Mouse (Mus musculus): Measurements from ENCODE around the gene Gm20696. TPM values are rescaled to one million over a fixed set of nuclear protein-coding genes. Genes with fewer than 3 reads are reported as not detected.

Gene Gm20696
- polyA plus RNA-seq, 1 experiment from 2014 or later = 7.5 TPM

DNA sequence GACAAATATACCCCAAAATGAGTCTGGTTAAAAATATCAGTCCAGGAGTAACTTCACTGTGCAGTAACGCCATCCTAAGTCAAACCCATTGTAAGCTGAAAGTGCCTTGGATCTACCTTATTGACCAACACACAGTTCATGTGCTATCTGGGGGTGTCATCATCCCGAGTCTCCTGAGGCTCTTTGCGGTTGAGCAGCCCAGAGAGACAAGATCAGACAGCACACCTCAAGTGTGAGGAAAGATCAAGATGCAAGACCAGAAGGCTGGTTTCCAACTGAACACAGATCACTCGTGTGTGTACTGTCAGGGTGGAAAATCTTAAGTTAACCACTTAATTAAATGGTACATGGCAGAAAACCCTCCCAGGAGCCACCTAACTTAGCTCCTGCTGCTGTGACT lies 382.6 kb downstream of the Gm20696 start:
- H3K27me3 ChIP-seq (ENCODE audit: control insufficient read depth, insufficient read depth, low read length) = no peaks in the 10 kb centered on the region
- no peaks in the 10 kb centered on the region for H3K9me3 ChIP-seq (ENCODE audit: control insufficient read depth, low read length)
- H3K9ac ChIP-seq (ENCODE audit: low read depth, low read length) = no peak overlapping the region
- no peaks in the 10 kb centered on the region for H3K36me3 ChIP-seq (ENCODE audit: control insufficient read depth, insufficient read depth, low read length)
- peaks cover 8% of the 10 kb centered on the region; the same call in 1 of the 2 replicates for H3K4me1 ChIP-seq (ENCODE audit: control insufficient read depth, insufficient read depth, low read length)
- ATAC-seq (ENCODE audit: low FRiP score, low TSS enrichment) = no peak
- 78% methylated on average over 4 of the region's 4 CpGs for WGBS
- no peak overlapping the region for H3K4me3 ChIP-seq (ENCODE audit: low read length)
- no peak overlapping the region for H3K27ac ChIP-seq (ENCODE audit: low read depth, low read length)
- H3K4me2 ChIP-seq (replicated peaks; ENCODE audit: low read depth, low read length) = no peak overlapping the region

DNA sequence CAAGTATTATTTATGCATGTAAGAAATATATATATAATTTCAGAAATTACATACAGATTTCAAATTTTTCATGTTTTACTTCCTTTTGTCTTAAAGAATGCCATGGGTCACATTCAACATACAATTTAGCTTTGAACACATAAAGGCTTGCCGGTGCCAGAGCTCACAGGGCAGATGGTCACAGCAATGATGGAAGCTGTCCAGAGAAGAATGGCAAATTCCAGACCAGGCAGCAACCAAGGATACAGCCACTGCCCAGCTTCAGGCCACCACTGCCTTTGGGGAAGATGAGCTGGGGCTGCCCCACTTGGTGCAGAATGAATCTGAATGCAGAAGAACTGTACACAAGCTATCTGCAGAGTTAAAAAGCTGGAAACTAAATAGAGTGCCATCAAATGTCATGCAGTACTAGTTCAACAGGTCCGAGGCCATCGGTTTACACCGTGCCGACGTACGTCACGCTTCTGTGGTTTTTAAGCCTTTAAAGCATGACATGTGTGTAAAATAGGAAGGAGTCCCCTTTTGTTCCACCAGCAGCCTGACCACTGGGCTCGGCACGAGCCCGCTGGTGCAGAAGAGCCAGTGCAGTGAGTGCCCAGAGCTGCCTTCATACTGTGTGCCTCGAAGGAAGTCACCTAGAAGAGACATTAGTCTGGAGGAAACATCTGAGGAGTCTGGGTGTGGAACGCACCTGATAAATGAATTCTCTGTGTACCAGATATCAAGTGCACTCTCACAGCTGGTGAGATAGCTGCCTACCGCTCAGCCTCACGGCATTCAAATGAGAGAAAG lies 383.5 kb downstream of the Gm20696 start:
- 50% methylated on average over 15 of the region's 15 CpGs for WGBS
- Histone ChIP-seq H3K4me2 (replicated peaks; ENCODE audit: low read depth, low read length) (no peak overlapping the region), H3K27ac (ENCODE audit: low read depth, low read length) (no peak overlapping the region), H3K4me1 (ENCODE audit: control insufficient read depth, insufficient read depth, low read length) (peaks cover 8% of the 10 kb centered on the region; the same call in 1 of the 2 replicates), H3K9ac (ENCODE audit: low read depth, low read length) (no peak overlapping the region), H3K9me3 (ENCODE audit: control insufficient read depth, low read length) (no peaks in the 10 kb centered on the region), H3K36me3 (ENCODE audit: control insufficient read depth, insufficient read depth, low read length) (no peaks in the 10 kb centered on the region), H3K27me3 (ENCODE audit: control insufficient read depth, insufficient read depth, low read length) (no peaks in the 10 kb centered on the region), H3K4me3 (ENCODE audit: low read length) (no peak overlapping the region)
- no peak for ATAC-seq (ENCODE audit: low FRiP score, low TSS enrichment)

DNA sequence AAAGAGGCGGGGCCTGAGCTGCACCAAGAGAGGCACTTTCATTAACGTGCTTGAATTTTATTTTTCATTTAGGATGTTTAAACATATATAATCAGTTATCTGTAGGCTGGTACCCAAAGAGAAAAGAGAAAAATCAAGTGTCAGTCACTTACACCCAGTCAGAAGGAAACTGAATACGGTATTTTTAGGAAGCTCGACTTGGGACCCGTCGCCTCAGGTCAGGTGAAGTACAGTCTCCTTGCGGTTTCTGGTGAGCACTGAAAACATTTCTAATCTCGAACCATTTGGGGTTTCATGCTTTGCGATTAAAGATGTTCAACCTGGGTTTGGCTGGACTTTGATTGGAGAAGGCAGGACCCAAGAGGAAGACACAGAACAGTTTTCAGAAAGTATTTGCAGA lies 385.2 kb downstream of the Gm20696 start:
- Histone ChIP-seq H3K9ac (ENCODE audit: low read depth, low read length) (no peak overlapping the region), H3K4me2 (replicated peaks; ENCODE audit: low read depth, low read length) (no peak overlapping the region), H3K9me3 (ENCODE audit: control insufficient read depth, low read length) (no peaks in the 10 kb centered on the region), H3K4me1 (ENCODE audit: control insufficient read depth, insufficient read depth, low read length) (peaks cover 10% of the 10 kb centered on the region; the same call in 1 of the 2 replicates), H3K27ac (ENCODE audit: low read depth, low read length) (no peak overlapping the region), H3K4me3 (ENCODE audit: low read length) (no peak overlapping the region), H3K36me3 (ENCODE audit: control insufficient read depth, insufficient read depth, low read length) (no peaks in the 10 kb centered on the region), H3K27me3 (ENCODE audit: control insufficient read depth, insufficient read depth, low read length) (no peaks in the 10 kb centered on the region)
- no peak for ATAC-seq (ENCODE audit: low FRiP score, low TSS enrichment)
- WGBS = 93% methylated on average over 9 of the region's 9 CpGs

GRCm38 (mm10) chr6:99280619-99281018 lies 386.0 kb downstream of the Gm20696 start:
- no peak overlapping the region for H3K4me3 ChIP-seq (ENCODE audit: low read length)
- H3K36me3 ChIP-seq (ENCODE audit: control insufficient read depth, insufficient read depth, low read length) = no peaks in the 10 kb centered on the region
- H3K9me3 ChIP-seq (ENCODE audit: control insufficient read depth, low read length) = no peaks in the 10 kb centered on the region
- ATAC-seq (ENCODE audit: low FRiP score, low TSS enrichment) = no peak
- H3K27me3 ChIP-seq (ENCODE audit: control insufficient read depth, insufficient read depth, low read length) = no peaks in the 10 kb centered on the region
- H3K27ac ChIP-seq (ENCODE audit: low read depth, low read length) = no peak overlapping the region
- H3K9ac ChIP-seq (ENCODE audit: low read depth, low read length) = no peak overlapping the region
- H3K4me1 ChIP-seq (ENCODE audit: control insufficient read depth, insufficient read depth, low read length) = peaks cover 16% of the 10 kb centered on the region; the same call in 1 of the 2 replicates
- no peak overlapping the region for H3K4me2 ChIP-seq (replicated peaks; ENCODE audit: low read depth, low read length)
- 75% methylated on average over 5 of the region's 5 CpGs for WGBS

DNA sequence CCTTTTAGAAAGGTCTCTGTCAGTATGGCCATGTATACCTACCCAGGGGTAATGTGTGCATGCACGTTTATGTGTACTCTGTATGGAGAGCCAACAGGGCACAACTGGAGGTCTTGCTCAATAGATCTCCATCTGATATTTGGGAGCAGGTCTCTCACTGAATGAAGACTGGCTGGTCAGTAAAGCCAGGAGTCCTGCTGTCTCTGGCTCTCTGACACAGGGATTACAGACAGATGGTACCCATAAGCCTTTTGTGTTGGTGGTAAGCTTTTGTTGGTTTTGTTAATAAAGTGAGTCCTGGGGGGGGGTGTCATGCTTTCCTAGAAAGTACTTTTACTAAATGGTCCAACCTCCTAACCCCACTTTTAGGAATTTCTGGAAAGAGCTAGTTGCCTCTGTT lies 389.3 kb downstream of the Gm20696 start:
- no peak overlapping the region for H3K4me3 ChIP-seq (ENCODE audit: low read length)
- no peaks in the 10 kb centered on the region for H3K9me3 ChIP-seq (ENCODE audit: control insufficient read depth, low read length)
- no peak overlapping the region for H3K4me2 ChIP-seq (replicated peaks; ENCODE audit: low read depth, low read length)
- 90% methylated on average over 1 of the region's 1 CpGs for WGBS
- peaks cover 8% of the 10 kb centered on the region; the same call in 1 of the 2 replicates for H3K4me1 ChIP-seq (ENCODE audit: control insufficient read depth, insufficient read depth, low read length)
- H3K36me3 ChIP-seq (ENCODE audit: control insufficient read depth, insufficient read depth, low read length) = no peaks in the 10 kb centered on the region
- no peak overlapping the region for H3K27ac ChIP-seq (ENCODE audit: low read depth, low read length)
- H3K27me3 ChIP-seq (ENCODE audit: control insufficient read depth, insufficient read depth, low read length) = no peaks in the 10 kb centered on the region
- no peak overlapping the region for H3K9ac ChIP-seq (ENCODE audit: low read depth, low read length)
- ATAC-seq (ENCODE audit: low FRiP score, low TSS enrichment) = no peak

DNA sequence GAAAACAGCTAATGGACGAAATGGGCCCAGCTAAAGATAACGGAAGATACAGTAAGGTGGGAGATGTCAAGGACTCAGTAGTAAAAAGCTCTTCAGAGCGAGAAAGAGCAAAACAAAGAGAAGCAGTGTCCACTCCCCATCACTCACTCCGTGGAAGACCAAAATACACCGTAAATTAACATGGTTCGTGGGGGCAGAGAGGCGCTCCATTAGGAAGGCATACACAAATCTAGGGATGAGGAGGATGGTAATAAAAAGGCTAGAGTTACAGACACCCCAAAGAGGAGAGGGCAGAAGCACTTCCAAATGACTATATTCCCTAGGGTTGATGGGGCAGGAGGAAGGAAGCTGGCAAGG lies 390.3 kb downstream of the Gm20696 start:
- no peaks in the 10 kb centered on the region for H3K27me3 ChIP-seq (ENCODE audit: control insufficient read depth, insufficient read depth, low read length)
- no peak overlapping the region for H3K9ac ChIP-seq (ENCODE audit: low read depth, low read length)
- H3K9me3 ChIP-seq (ENCODE audit: control insufficient read depth, low read length) = no peaks in the 10 kb centered on the region
- H3K36me3 ChIP-seq (ENCODE audit: control insufficient read depth, insufficient read depth, low read length) = no peaks in the 10 kb centered on the region
- H3K4me3 ChIP-seq (ENCODE audit: low read length) = no peak overlapping the region
- WGBS = 16% methylated on average over 7 of the region's 7 CpGs
- H3K27ac ChIP-seq (ENCODE audit: low read depth, low read length) = no peak overlapping the region
- peaks cover 8% of the 10 kb centered on the region; the same call in 1 of the 2 replicates for H3K4me1 ChIP-seq (ENCODE audit: control insufficient read depth, insufficient read depth, low read length)
- ATAC-seq (ENCODE audit: low FRiP score, low TSS enrichment) = peak; percentile 25; the same call in 1 of the 2 replicates
- H3K4me2 ChIP-seq (replicated peaks; ENCODE audit: low read depth, low read length) = no peak overlapping the region

DNA sequence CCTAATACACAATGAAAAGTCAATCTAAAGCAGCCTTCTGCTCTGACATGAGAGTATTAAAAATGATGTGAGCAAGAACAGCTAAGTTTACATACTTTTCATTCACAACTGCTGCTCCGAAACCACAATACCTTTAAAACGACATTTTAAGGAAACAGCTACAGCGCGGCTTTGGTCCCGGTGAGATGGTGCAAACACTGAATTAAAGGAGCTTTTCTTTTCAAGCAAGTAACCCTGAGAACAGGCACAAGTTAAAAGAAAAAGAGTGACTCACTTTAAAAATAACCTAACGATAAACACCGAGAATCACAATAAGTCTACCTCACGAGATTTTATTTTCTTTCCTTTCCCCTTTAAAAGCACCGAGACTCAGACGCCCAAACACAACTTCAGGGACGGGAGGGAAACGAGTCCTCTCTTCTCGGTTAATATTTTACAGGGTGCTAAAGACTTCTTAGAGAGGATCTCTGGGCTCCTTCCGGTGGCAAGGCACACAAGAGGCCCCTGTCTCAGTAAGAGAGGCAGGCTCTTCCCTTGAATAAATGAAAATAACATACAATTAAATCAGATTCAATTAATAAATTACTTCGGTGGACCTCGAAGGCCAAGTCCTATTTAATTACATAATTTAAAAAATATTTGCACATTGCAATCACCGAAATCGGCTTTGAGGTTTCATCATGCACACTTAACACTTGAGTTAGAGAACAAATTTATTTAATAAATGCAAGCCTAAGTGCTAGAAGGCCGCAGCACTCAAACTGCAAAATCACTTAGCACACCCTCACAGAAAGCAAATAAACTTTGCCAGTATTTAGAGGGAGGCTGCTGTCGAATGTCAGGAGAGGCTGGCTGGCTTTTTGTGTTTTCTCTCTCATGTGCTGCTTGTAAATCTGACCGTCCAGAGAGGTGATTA lies 391.0 kb downstream of the Gm20696 start:
- Histone ChIP-seq H3K4me2 (replicated peaks; ENCODE audit: low read depth, low read length) (peak overlapping the region; percentile 26; the same call in 1 of the 2 replicates), H3K27ac (ENCODE audit: low read depth, low read length) (no peak overlapping the region), H3K27me3 (ENCODE audit: control insufficient read depth, insufficient read depth, low read length) (no peaks in the 10 kb centered on the region), H3K4me1 (ENCODE audit: control insufficient read depth, insufficient read depth, low read length) (peaks cover 8% of the 10 kb centered on the region; the same call in 1 of the 2 replicates), H3K4me3 (ENCODE audit: low read length) (no peak overlapping the region), H3K36me3 (ENCODE audit: control insufficient read depth, insufficient read depth, low read length) (no peaks in the 10 kb centered on the region), H3K9ac (ENCODE audit: low read depth, low read length) (no peak overlapping the region), H3K9me3 (ENCODE audit: control insufficient read depth, low read length) (no peaks in the 10 kb centered on the region)
- 26% methylated on average over 21 of the region's 21 CpGs for WGBS
- ATAC-seq (ENCODE audit: low FRiP score, low TSS enrichment) = no peak

GRCm38 (mm10) chr6:99274667-99275066 lies 391.9 kb downstream of the Gm20696 start:
- H3K27me3 ChIP-seq (ENCODE audit: control insufficient read depth, insufficient read depth, low read length) = no peaks in the 10 kb centered on the region
- 89% methylated on average over 5 of the region's 5 CpGs for WGBS
- no peaks in the 10 kb centered on the region for H3K36me3 ChIP-seq (ENCODE audit: control insufficient read depth, insufficient read depth, low read length)
- no peak overlapping the region for H3K4me2 ChIP-seq (replicated peaks; ENCODE audit: low read depth, low read length)
- no peak overlapping the region for H3K4me3 ChIP-seq (ENCODE audit: low read length)
- no peak overlapping the region for H3K9ac ChIP-seq (ENCODE audit: low read depth, low read length)
- H3K4me1 ChIP-seq (ENCODE audit: control insufficient read depth, insufficient read depth, low read length) = peaks cover 8% of the 10 kb centered on the region; the same call in 1 of the 2 replicates
- no peaks in the 10 kb centered on the region for H3K9me3 ChIP-seq (ENCODE audit: control insufficient read depth, low read length)
- H3K27ac ChIP-seq (ENCODE audit: low read depth, low read length) = no peak overlapping the region
- ATAC-seq (ENCODE audit: low FRiP score, low TSS enrichment) = no peak

- 66% methylated on average over 6 of the region's 6 CpGs for WGBS
- no peak overlapping the region for H3K4me2 ChIP-seq (replicated peaks; ENCODE audit: low read depth, low read length)
- no peak for ATAC-seq (ENCODE audit: low FRiP score, low TSS enrichment)
- H3K4me3 ChIP-seq (ENCODE audit: low read length) = no peak overlapping the region
- no peaks in the 10 kb centered on the region for H3K27me3 ChIP-seq (ENCODE audit: control insufficient read depth, insufficient read depth, low read length)
- H3K36me3 ChIP-seq (ENCODE audit: control insufficient read depth, insufficient read depth, low read length) = no peaks in the 10 kb centered on the region
- H3K9me3 ChIP-seq (ENCODE audit: control insufficient read depth, low read length) = no peaks in the 10 kb centered on the region
- H3K4me1 ChIP-seq (ENCODE audit: control insufficient read depth, insufficient read depth, low read length) = peaks cover 8% of the 10 kb centered on the region; the same call in 1 of the 2 replicates
- no peak overlapping the region for H3K9ac ChIP-seq (ENCODE audit: low read depth, low read length)
- no peak overlapping the region for H3K27ac ChIP-seq (ENCODE audit: low read depth, low read length)
Measured at GRCm38 (mm10) chr6:99274222-99274621, 392.4 kb downstream of the Gm20696 start.
